Mouse (Mus musculus): ENCODE measurements at regions not wholly inside any gene's neighbourhood (a gene's known extent, or its start where the extent isn't known, plus 50 kb on each side); places are given as distances from the start of the nearest gene placed in this dataset.

DNA sequence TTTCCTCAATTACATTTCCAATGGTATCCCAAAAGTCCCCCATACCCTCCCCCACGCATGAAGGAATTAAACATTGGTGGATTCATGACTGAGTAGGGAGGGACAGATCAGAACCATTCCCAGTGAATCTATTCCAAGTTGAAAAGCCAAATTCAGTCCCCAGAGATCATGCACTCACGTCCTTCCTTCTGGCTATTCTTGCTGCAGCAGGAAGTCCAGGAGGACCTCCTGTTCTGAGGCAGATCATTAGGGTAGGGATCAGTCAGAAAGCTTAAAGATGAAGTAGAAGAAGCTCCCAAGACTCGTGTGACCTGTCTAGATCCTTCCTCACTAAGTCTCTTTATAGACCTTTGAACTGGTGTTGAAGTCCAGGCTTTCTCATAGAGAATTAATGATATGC, 97.0 kb upstream of the Sptbn1 start:
- 54% methylated on average over 3 of the region's 3 CpGs for WGBS
- no peak overlapping the region for H3K4me2 ChIP-seq (replicated peaks; ENCODE audit: low read depth, low read length, severe bottlenecking)
- 0 out of 2 replicates have a peak, but pooled peaks cover 2% of the 10 kb centered on the region for H3K4me1 ChIP-seq (ENCODE audit: control insufficient read depth, insufficient read depth, low read length)

DNA sequence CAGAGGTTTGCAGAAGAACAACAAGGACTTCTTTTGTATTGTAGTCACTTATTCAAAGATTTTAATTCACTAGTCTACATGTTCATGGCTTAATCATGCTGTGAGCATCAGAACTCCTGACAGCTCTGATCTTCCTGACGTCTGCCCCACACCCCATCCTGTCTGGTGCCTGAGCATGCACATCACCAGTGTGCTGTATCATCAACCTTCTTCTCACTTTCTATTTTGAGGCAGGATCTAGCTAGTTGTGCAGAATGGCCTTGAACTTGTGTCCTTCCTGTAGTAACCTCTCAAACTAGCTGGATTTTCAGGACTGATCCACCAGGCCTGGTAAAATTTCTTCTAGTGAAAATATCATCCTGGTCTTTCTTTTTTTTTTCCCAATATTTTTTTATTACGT, 96.6 kb upstream of the Sptbn1 start:
- H3K27ac ChIP-seq (replicated peaks; ENCODE audit: low read depth, low read length): no peak overlapping the region
- no peak for DNase-seq (ENCODE audit: low spot score)
- 0 out of 2 replicates have a peak, but pooled peaks cover 2% of the 10 kb centered on the region for H3K4me1 ChIP-seq (ENCODE audit: control insufficient read depth, insufficient read depth, low read length)
- no peak overlapping the region for H3K9ac ChIP-seq (ENCODE audit: low read depth, low read length, severe bottlenecking)
- H3K27me3 ChIP-seq (ENCODE audit: control insufficient read depth, insufficient read depth, low read length): no peaks in the 10 kb centered on the region
- H3K9me3 ChIP-seq (ENCODE audit: control insufficient read depth, low read length): no peaks in the 10 kb centered on the region
- no peaks in the 10 kb centered on the region for H3K36me3 ChIP-seq (ENCODE audit: control insufficient read depth, insufficient read depth, low read length)
- 67% methylated on average over 2 of the region's 2 CpGs for WGBS
- H3K4me3 ChIP-seq (replicated peaks; ENCODE audit: low read length): no peak overlapping the region
- H3K4me2 ChIP-seq (replicated peaks; ENCODE audit: low read depth, low read length, severe bottlenecking): no peak overlapping the region
- ATAC-seq (ENCODE audit: low FRiP score, low read depth): no peak
- no peak for TF ChIP-seq POLR2A (IDR thresholded peaks at IDR 0.05; ENCODE audit: borderline replicate concordance, extremely low read depth, insufficient read depth, insufficient read length)

More for the DNA sequence above, 97.0 kb upstream of the Sptbn1 start:
- ATAC-seq (ENCODE audit: low FRiP score, low read depth) (no peak), DNase-seq (ENCODE audit: low spot score) (no peak)
- H3K27ac ChIP-seq (replicated peaks; ENCODE audit: low read depth, low read length): no peak overlapping the region
- H3K27me3 ChIP-seq (ENCODE audit: control insufficient read depth, insufficient read depth, low read length): no peaks in the 10 kb centered on the region
- TF ChIP-seq POLR2A (IDR thresholded peaks at IDR 0.05; ENCODE audit: borderline replicate concordance, extremely low read depth, insufficient read depth, insufficient read length): no peak
- no peak overlapping the region for H3K9ac ChIP-seq (ENCODE audit: low read depth, low read length, severe bottlenecking)
- H3K36me3 ChIP-seq (ENCODE audit: control insufficient read depth, insufficient read depth, low read length): no peaks in the 10 kb centered on the region
- H3K9me3 ChIP-seq (ENCODE audit: control insufficient read depth, low read length): no peaks in the 10 kb centered on the region
- no peak overlapping the region for H3K4me3 ChIP-seq (replicated peaks; ENCODE audit: low read length)

DNA sequence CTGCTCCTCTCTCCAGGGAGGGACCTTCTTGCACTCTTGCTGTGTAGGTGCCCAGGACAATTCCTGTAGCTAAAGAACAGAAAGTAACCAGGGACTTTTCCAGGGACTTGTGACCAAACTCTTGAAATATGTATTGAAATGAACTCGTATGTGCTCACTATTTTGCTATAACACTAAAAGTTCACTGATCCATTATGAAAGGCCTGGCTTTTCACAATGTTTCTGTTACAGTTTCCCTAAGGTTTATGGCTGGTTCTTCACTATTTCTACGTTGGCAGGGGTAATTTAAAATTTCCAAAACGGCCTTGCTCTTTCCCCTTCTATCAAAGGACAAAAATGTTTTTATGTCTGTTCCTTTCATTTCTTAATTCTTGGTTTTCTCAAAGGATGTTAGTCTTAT, 90.2 kb upstream of the Sptbn1 start:
- Histone ChIP-seq H3K4me3 (replicated peaks; ENCODE audit: low read length) (no peak overlapping the region), H3K27ac (replicated peaks; ENCODE audit: low read depth, low read length) (no peak overlapping the region), H3K4me2 (replicated peaks; ENCODE audit: low read depth, low read length, severe bottlenecking) (no peak overlapping the region), H3K36me3 (ENCODE audit: control insufficient read depth, insufficient read depth, low read length) (no peaks in the 10 kb centered on the region), H3K4me1 (ENCODE audit: control insufficient read depth, insufficient read depth, low read length) (no peaks in the 10 kb centered on the region), H3K27me3 (ENCODE audit: control insufficient read depth, insufficient read depth, low read length) (no peaks in the 10 kb centered on the region), H3K9ac (ENCODE audit: low read depth, low read length, severe bottlenecking) (no peak overlapping the region), H3K9me3 (ENCODE audit: control insufficient read depth, low read length) (no peaks in the 10 kb centered on the region)
- DNase-seq (ENCODE audit: low spot score) (no peak), ATAC-seq (ENCODE audit: low FRiP score, low read depth) (no peak)
- 75% methylated on average over 3 of the region's 3 CpGs for WGBS
- TF ChIP-seq POLR2A (IDR thresholded peaks at IDR 0.05; ENCODE audit: borderline replicate concordance, extremely low read depth, insufficient read depth, insufficient read length): no peak

DNA sequence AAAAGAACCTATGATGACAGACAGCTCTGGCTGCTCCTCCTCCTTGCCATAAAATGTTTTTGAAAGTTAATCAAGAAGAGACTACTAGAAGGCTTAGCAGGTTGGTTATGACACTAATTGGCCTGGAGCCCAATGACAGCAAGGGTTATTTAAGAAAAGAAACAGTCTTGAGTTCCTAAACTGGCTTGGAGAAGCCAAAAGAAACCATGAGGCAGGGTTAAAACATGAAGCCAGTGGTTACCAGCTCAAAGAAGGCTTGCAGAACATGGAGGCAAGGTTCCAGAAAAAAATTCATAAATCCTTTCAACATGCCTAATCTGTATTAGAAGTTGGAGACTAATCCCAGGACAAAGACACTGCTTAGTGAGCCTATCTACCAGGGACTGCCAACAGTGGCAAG, 87.4 kb upstream of the Sptbn1 start:
- no peaks in the 10 kb centered on the region for H3K36me3 ChIP-seq (ENCODE audit: control insufficient read depth, insufficient read depth, low read length)
- no peaks in the 10 kb centered on the region for H3K4me1 ChIP-seq (ENCODE audit: control insufficient read depth, insufficient read depth, low read length)
- H3K27me3 ChIP-seq (ENCODE audit: control insufficient read depth, insufficient read depth, low read length): no peaks in the 10 kb centered on the region
- H3K4me2 ChIP-seq (replicated peaks; ENCODE audit: low read depth, low read length, severe bottlenecking): no peak overlapping the region
- no peak overlapping the region for H3K9ac ChIP-seq (ENCODE audit: low read depth, low read length, severe bottlenecking)
- no peak for ATAC-seq (ENCODE audit: low FRiP score, low read depth)
- H3K4me3 ChIP-seq (replicated peaks; ENCODE audit: low read length): no peak overlapping the region
- no peak overlapping the region for H3K27ac ChIP-seq (replicated peaks; ENCODE audit: low read depth, low read length)
- TF ChIP-seq POLR2A (IDR thresholded peaks at IDR 0.05; ENCODE audit: borderline replicate concordance, extremely low read depth, insufficient read depth, insufficient read length): no peak
- DNase-seq (ENCODE audit: low spot score): no peak
- H3K9me3 ChIP-seq (ENCODE audit: control insufficient read depth, low read length): no peaks in the 10 kb centered on the region

DNA sequence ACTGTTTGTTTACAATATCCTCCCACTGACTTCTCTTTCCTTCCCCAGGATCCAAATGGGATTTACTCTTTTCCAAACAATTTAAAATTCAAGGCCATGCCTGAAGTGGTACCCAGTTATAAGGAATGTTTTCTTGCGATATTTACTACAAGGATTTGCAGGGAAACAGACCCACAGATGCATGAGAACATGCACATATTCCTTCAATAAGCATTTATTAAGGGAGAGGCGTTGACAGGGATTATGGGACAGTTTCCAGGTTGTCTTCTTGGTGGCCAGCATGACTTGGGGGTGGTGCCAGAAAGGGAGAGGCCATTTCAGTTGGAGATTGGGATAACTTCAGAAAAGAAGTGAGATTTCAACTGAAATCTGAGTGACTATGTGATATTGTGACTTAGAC, 58.4 kb upstream of the Sptbn1 start:
- no peaks in the 10 kb centered on the region for H3K4me1 ChIP-seq (ENCODE audit: control insufficient read depth, insufficient read depth, low read length)
- H3K4me2 ChIP-seq (replicated peaks; ENCODE audit: low read depth, low read length, severe bottlenecking): no peak overlapping the region
- no peak overlapping the region for H3K4me3 ChIP-seq (replicated peaks; ENCODE audit: low read length)
- WGBS: 71% methylated on average over 2 of the region's 2 CpGs
- no peak overlapping the region for H3K27ac ChIP-seq (replicated peaks; ENCODE audit: low read depth, low read length)
- no peak overlapping the region for H3K9ac ChIP-seq (ENCODE audit: low read depth, low read length, severe bottlenecking)
- no peaks in the 10 kb centered on the region for H3K27me3 ChIP-seq (ENCODE audit: control insufficient read depth, insufficient read depth, low read length)
- no peaks in the 10 kb centered on the region for H3K36me3 ChIP-seq (ENCODE audit: control insufficient read depth, insufficient read depth, low read length)
- TF ChIP-seq POLR2A (IDR thresholded peaks at IDR 0.05; ENCODE audit: borderline replicate concordance, extremely low read depth, insufficient read depth, insufficient read length): no peak
- DNase-seq (ENCODE audit: low spot score) (no peak), ATAC-seq (ENCODE audit: low FRiP score, low read depth) (no peak)
- no peaks in the 10 kb centered on the region for H3K9me3 ChIP-seq (ENCODE audit: control insufficient read depth, low read length)

Data from limb, embryonic 14.5 days (tissue).